Mouse (Mus musculus) c-Kit-positive CD71-positive TER-119-negative erythroid progenitor cells, embryonic 14.5 days (primary cell): ENCODE measurements around the gene Gm10638.

ENCODE experiments used
- DNase-seq: peaks from one replicate; pipeline ENCODE4 v3.0.0-alpha.2; 2013; ENCODE audit warnings: low read depth

The Gm10638 gene

GRCm38 (mm10) chr8:86787891-86788420 lies 42.5 kb downstream of the Gm10638 start:
- DNase-seq: no peak

- no peak for DNase-seq
Measured at GRCm38 (mm10) chr8:86789576-86789975, 44.1 kb downstream of the Gm10638 start.

GRCm38 (mm10) chr8:86791542-86791941 lies 46.0 kb downstream of the Gm10638 start:
- DNase-seq: no peak

GRCm38 (mm10) chr8:86794716-86795115 lies 49.2 kb downstream of the Gm10638 start:
- DNase-seq: no peak
